Mouse (Mus musculus) liver, postnatal 0 days (tissue): ENCODE measurements at regions not wholly inside any gene's neighbourhood (a gene's known extent, or its start where the extent isn't known, plus 50 kb on each side); places are given as distances from the start of the nearest gene placed in this dataset.

ENCODE experiments used
- CTCF ChIP-seq: sonication (generic); IDR thresholded peaks from 2 replicates; pipeline ENCODE4 v1.5.1; 2016; ENCODE audit warnings: antibody characterized with exemption, low read depth
- EP300 ChIP-seq: IDR thresholded peaks from 2 replicates; pipeline ENCODE4 v1.6.1; 2016; ENCODE audit warnings: antibody characterized with exemption, low read depth, mild to moderate bottlenecking

- TF ChIP-seq CTCF (no peak), EP300 (no peak)
Measured at GRCm38 (mm10) chr3:144368300-144368699, 163.3 kb upstream of the Lmo4 start.
